Mouse (Mus musculus): Measurements from ENCODE around the gene Ppt2. TPM values are rescaled to one million over a fixed set of nuclear protein-coding genes. Genes with fewer than 3 reads are reported as not detected.

The Ppt2 gene
- polyA plus RNA-seq, 1 experiment: 32.7 TPM

GRCm38 (mm10) chr17:34568421-34568820 is 59.9 kb downstream of the Ppt2 start:
- TF ChIP-seq CTCF (IDR thresholded peaks at IDR 0.05; ENCODE audit: extremely low read depth, insufficient read depth, low read length): no peak
- TF ChIP-seq POLR2A (IDR thresholded peaks at IDR 0.05; ENCODE audit: extremely low read depth, insufficient read depth, low read length): no peak
- Histone ChIP-seq H3K27ac (ENCODE audit: insufficient read depth, low read length) (no peak overlapping the region), H3K4me1 (ENCODE audit: control insufficient read depth, insufficient read depth, low read length) (no peaks in the 10 kb centered on the region), H3K4me3 (ENCODE audit: insufficient read depth, low read length) (no peak overlapping the region)

GRCm38 (mm10) chr17:34567311-34567710 is 61.0 kb downstream of the Ppt2 start:
- H3K4me1 ChIP-seq (ENCODE audit: control insufficient read depth, insufficient read depth, low read length): no peaks in the 10 kb centered on the region
- TF ChIP-seq CTCF (IDR thresholded peaks at IDR 0.05; ENCODE audit: extremely low read depth, insufficient read depth, low read length) (no peak), POLR2A (IDR thresholded peaks at IDR 0.05; ENCODE audit: extremely low read depth, insufficient read depth, low read length) (no peak)

More at GRCm38 (mm10) chr17:34567311-34567710, 61.0 kb downstream of the Ppt2 start:
- H3K27ac ChIP-seq (ENCODE audit: insufficient read depth, low read length): no peak overlapping the region
- H3K4me3 ChIP-seq (ENCODE audit: insufficient read depth, low read length): no peak overlapping the region

Other genes with a start within 250 kb of the Ppt2 start
- 7.4 and 8.7 TPM in 2 replicates for gene BC051142, start 229.7 kb downstream of the Ppt2 start, polyA plus RNA-seq (2012; rRNA removed)
- gene Btnl4, start 151.2 kb downstream of the Ppt2 start, polyA plus RNA-seq (2012; rRNA removed): not detected in 2 replicates
- not detected in 2 replicates for gene Btnl6, start 111.2 kb downstream of the Ppt2 start, polyA plus RNA-seq (2012; rRNA removed)
- 3.4 and 3.8 TPM in 2 replicates for gene Notch4, start 64.2 kb downstream of the Ppt2 start, polyA plus RNA-seq (2012; rRNA removed)
- 2.9 and 3.5 TPM in 2 replicates for gene Gpsm3, start 38.7 kb downstream of the Ppt2 start, polyA plus RNA-seq (2012; rRNA removed)
- gene Pbx2, start 37.2 kb downstream of the Ppt2 start, polyA plus RNA-seq (2012; rRNA removed): 66.2 and 72.6 TPM in 2 replicates
- gene Ager, start 30.6 kb downstream of the Ppt2 start, polyA plus RNA-seq (2012; rRNA removed): 1.5 and 1.6 TPM in 2 replicates
- 125 and 130 TPM in 2 replicates for gene Rnf5, start 24.8 kb downstream of the Ppt2 start, polyA plus RNA-seq (2012; rRNA removed)
- gene Agpat1, start 24.2 kb downstream of the Ppt2 start, polyA plus RNA-seq (2012; rRNA removed): 225 and 236 TPM in 2 replicates
- 5.3 and 6.1 TPM in 2 replicates for gene Egfl8, start 12.5 kb downstream of the Ppt2 start, polyA plus RNA-seq (2012; rRNA removed)
- gene Prrt1, start 1.0 kb upstream of the Ppt2 start, polyA plus RNA-seq (2012; rRNA removed): 160 and 165 TPM in 2 replicates
- gene Fkbpl, start 16.3 kb upstream of the Ppt2 start, polyA plus RNA-seq (2012; rRNA removed): 7.8 and 8.7 TPM in 2 replicates
- gene Atf6b, start 18.6 kb upstream of the Ppt2 start, polyA plus RNA-seq (2012; rRNA removed): 59.6 and 64.1 TPM in 2 replicates
- gene Tnxb, start 42.0 kb upstream of the Ppt2 start, polyA plus RNA-seq (2012; rRNA removed): 2.2 and 2.6 TPM in 2 replicates
- gene C4b, start 115.4 kb upstream of the Ppt2 start, polyA plus RNA-seq (2012; rRNA removed): 10.7 and 14.8 TPM in 2 replicates
- not detected in 2 replicates for gene Cyp21a1, start 176.1 kb upstream of the Ppt2 start, polyA plus RNA-seq (2012; rRNA removed)
- gene Stk19, start 208.4 kb upstream of the Ppt2 start, polyA plus RNA-seq (2012; rRNA removed): 80.0 and 80.7 TPM in 2 replicates
- 53.1 and 55.5 TPM in 2 replicates for gene Dxo, start 208.5 kb upstream of the Ppt2 start, polyA plus RNA-seq (2012; rRNA removed)
- 74.0 and 81.2 TPM in 2 replicates for gene Skiv2l, start 221.7 kb upstream of the Ppt2 start, polyA plus RNA-seq (2012; rRNA removed)
- gene Nelfe, start 221.9 kb upstream of the Ppt2 start, polyA plus RNA-seq (2012; rRNA removed): 56.3 and 65.8 TPM in 2 replicates
- gene Cfb, start 234.0 kb upstream of the Ppt2 start, polyA plus RNA-seq (2012; rRNA removed): 0.08 and 0.32 TPM in 2 replicates

All from cortical plate, adult 2 months (tissue).